Mouse (Mus musculus) C2C12 (cell line): Measurements from ENCODE around the gene Ccdc71. TPM values are rescaled to one million over a fixed set of nuclear protein-coding genes. Genes with fewer than 3 reads are reported as not detected.

Experiments
- H3K27me3 ChIP-seq: one replicate; pipeline ENCODE4 v1.6.1; 2011; ENCODE audit not compliant: control insufficient read depth, insufficient read depth, insufficient read length
- H3K36me3 ChIP-seq: one replicate; pipeline ENCODE4 v1.6.1; 2011; ENCODE audit not compliant: control insufficient read depth, insufficient read depth
- H3K4me3 ChIP-seq: one replicate; pipeline ENCODE4 v1.5.1; 2011; ENCODE audit warnings: mild to moderate bottlenecking, control low read depth; ENCODE audit not compliant: poor library complexity, insufficient read depth, severe bottlenecking
- H3K79me2 ChIP-seq: one replicate; pipeline ENCODE4 v1.6.1; 2011; ENCODE audit not compliant: control insufficient read depth, insufficient read depth
- H3K79me3 ChIP-seq: one replicate; pipeline ENCODE4 v1.6.1; 2011; ENCODE audit warnings: low read depth, control low read depth
- H3ac ChIP-seq: one replicate; pipeline ENCODE3; 2011; ENCODE audit warnings: low read depth; ENCODE audit not compliant: control insufficient read depth, insufficient read length
- CEBPB ChIP-seq: IDR thresholded peaks from one replicate; pipeline ENCODE4 v1.6.1; 2011; ENCODE audit warnings: low read depth, mild to moderate bottlenecking, control low read depth, moderate library complexity
- CTCF ChIP-seq: IDR thresholded peaks from one replicate; pipeline ENCODE4 v1.5.1; 2011; ENCODE audit not compliant: control insufficient read depth, insufficient read depth, insufficient read length
- FOSL1 ChIP-seq: IDR thresholded peaks from one replicate; pipeline ENCODE4 v1.8.0; 2011; ENCODE audit warnings: mild to moderate bottlenecking, low read length; ENCODE audit not compliant: poor library complexity, insufficient read depth, severe bottlenecking
- MAX ChIP-seq: IDR thresholded peaks from one replicate; pipeline ENCODE4 v1.6.1; 2011; ENCODE audit warnings: mild to moderate bottlenecking, control low read depth
- MYOD1 ChIP-seq: IDR thresholded peaks from one replicate; pipeline ENCODE4 v1.6.1; 2011; ENCODE audit warnings: low read depth; ENCODE audit not compliant: control insufficient read depth, insufficient read length
- MYOG ChIP-seq: IDR thresholded peaks from one replicate; pipeline ENCODE4 v1.6.1; 2011; ENCODE audit not compliant: control insufficient read depth, insufficient read length; ENCODE audit errors: extremely low read depth
- USF1 ChIP-seq: IDR thresholded peaks from one replicate; pipeline ENCODE4 v1.6.1; 2011; ENCODE audit warnings: low read depth, mild to moderate bottlenecking, control low read depth, moderate library complexity
- polyA plus RNA-seq: library from polyadenylated mRNA; unstranded; fragments of >200 nt; fragmentation: generic; extraction: Trizol; gene quantifications from one replicate; pipeline ENCODE4 v1.2.1, GENCODE M21; 2012; ENCODE audit warnings: missing spikeins

The Ccdc71 gene
- polyA plus RNA-seq, 1 experiment = 35.2 TPM

- Histone ChIP-seq H3K36me3 (peaks cover 18% of the 10 kb centered on the region), H3K79me2 (peaks cover 39% of the 10 kb centered on the region), H3K4me3 (peak overlapping the region; percentile 92), H3K27me3 (no peaks in the 10 kb centered on the region), H3K79me3 (peaks cover 18% of the 10 kb centered on the region), H3ac (peak overlapping the region; percentile 38)
- TF ChIP-seq CEBPB (no peak), MYOG (no peak), MAX (no peak), CTCF (no peak), USF1 (no peak), FOSL1 (no peak), MYOD1 (no peak)
These were observed 1.3 kb downstream of the Ccdc71 start for GRCm38 (mm10) chr9:108461675-108462074.

GRCm38 (mm10) chr9:108462192-108462591 is 1.9 kb downstream of the Ccdc71 start:
- peaks cover 18% of the 10 kb centered on the region for H3K79me3 ChIP-seq
- no peak overlapping the region for H3ac ChIP-seq
- H3K36me3 ChIP-seq = peaks cover 18% of the 10 kb centered on the region
- H3K4me3 ChIP-seq = no peak overlapping the region
- no peak for TF ChIP-seq MYOD1
- TF ChIP-seq FOSL1 = no peak
- TF ChIP-seq USF1 = no peak
- TF ChIP-seq MAX = no peak
- no peak for TF ChIP-seq MYOG
- no peak for TF ChIP-seq CTCF
- H3K79me2 ChIP-seq = peaks cover 39% of the 10 kb centered on the region
- no peaks in the 10 kb centered on the region for H3K27me3 ChIP-seq

GRCm38 (mm10) chr9:108463713-108464112 is 3.4 kb downstream of the Ccdc71 start:
- Histone ChIP-seq H3K79me2 (peaks cover 39% of the 10 kb centered on the region), H3K4me3 (no peak overlapping the region), H3ac (no peak overlapping the region), H3K79me3 (peaks cover 18% of the 10 kb centered on the region), H3K27me3 (no peaks in the 10 kb centered on the region), H3K36me3 (peaks cover 18% of the 10 kb centered on the region)
- TF ChIP-seq CEBPB = no peak
- no peak for TF ChIP-seq CTCF
- TF ChIP-seq FOSL1 = no peak
- TF ChIP-seq USF1 = no peak
- no peak for TF ChIP-seq MAX
- TF ChIP-seq MYOG = no peak
- TF ChIP-seq MYOD1 = no peak

GRCm38 (mm10) chr9:108466219-108466618 is 5.9 kb downstream of the Ccdc71 start:
- H3K27me3 ChIP-seq = no peaks in the 10 kb centered on the region
- H3K36me3 ChIP-seq = peaks cover 18% of the 10 kb centered on the region
- H3K4me3 ChIP-seq = no peak overlapping the region
- no peak overlapping the region for H3ac ChIP-seq
- H3K79me2 ChIP-seq = peaks cover 31% of the 10 kb centered on the region
- TF ChIP-seq CTCF (no peak), CEBPB (no peak), MAX (no peak), FOSL1 (no peak), USF1 (no peak), MYOD1 (no peak)
- peaks cover 12% of the 10 kb centered on the region for H3K79me3 ChIP-seq

- no peak overlapping the region for H3K4me3 ChIP-seq
- no peaks in the 10 kb centered on the region for H3K79me3 ChIP-seq
- H3K79me2 ChIP-seq = no peaks in the 10 kb centered on the region
- TF ChIP-seq USF1 (no peak), MAX (no peak), CTCF (no peak), MYOG (no peak), CEBPB (no peak), MYOD1 (no peak), FOSL1 (no peak)
- H3K36me3 ChIP-seq = peaks cover 11% of the 10 kb centered on the region
- no peak overlapping the region for H3ac ChIP-seq
- H3K27me3 ChIP-seq = no peaks in the 10 kb centered on the region
These were observed 9.1 kb downstream of the Ccdc71 start for GRCm38 (mm10) chr9:108469430-108469829.

GRCm38 (mm10) chr9:108469845-108470244 is 9.5 kb downstream of the Ccdc71 start:
- Histone ChIP-seq H3K79me2 (no peaks in the 10 kb centered on the region), H3K27me3 (no peaks in the 10 kb centered on the region), H3K36me3 (peaks cover 7% of the 10 kb centered on the region), H3ac (no peak overlapping the region), H3K79me3 (no peaks in the 10 kb centered on the region), H3K4me3 (no peak overlapping the region)
- no peak for TF ChIP-seq FOSL1
- no peak for TF ChIP-seq MYOD1
- no peak for TF ChIP-seq CEBPB
- no peak for TF ChIP-seq USF1
- TF ChIP-seq MAX = no peak
- TF ChIP-seq MYOG = no peak
- no peak for TF ChIP-seq CTCF
